Mouse (Mus musculus): ENCODE data around the gene Jazf1. TPM values are rescaled to one million over a fixed set of nuclear protein-coding genes. Genes with fewer than 3 reads are reported as not detected.

Gene Jazf1
- polyA plus RNA-seq, 1 experiment from 2014 or later, result 31.6 TPM

DNA sequence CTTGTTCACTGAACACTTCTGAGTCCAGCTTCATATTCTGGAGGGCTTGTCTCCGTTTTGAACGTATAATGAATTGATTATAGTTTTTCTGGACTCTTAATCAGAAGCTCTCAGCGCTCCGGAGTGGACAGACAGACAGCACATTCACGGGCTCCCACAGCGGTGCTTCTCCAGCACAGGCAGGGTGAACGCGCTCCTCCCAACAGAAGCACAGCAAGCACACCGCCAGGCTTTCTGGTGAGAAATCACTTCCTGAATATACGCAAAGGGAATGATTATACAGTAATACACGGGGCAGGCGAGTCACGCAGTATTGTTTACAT, 174.0 kb downstream of the Jazf1 start:
- Histone ChIP-seq H3K4me2 (peak overlapping the region; percentile 40), H3K4me3 (no peak overlapping the region), H3K27ac (replicated peaks) (peak overlapping the region; percentile 38), H3K9me3 (no peaks in the 10 kb centered on the region), H3K4me1 (replicated peaks) (peaks cover 49% of the 10 kb centered on the region), H3K9ac (0 out of 2 replicates have a peak overlapping the region, but pooled peaks have one; percentile 17), H3K27me3 (peaks cover 10% of the 10 kb centered on the region), H3K36me3 (no peaks in the 10 kb centered on the region)
- 19% methylated on average over 13 of the region's 13 CpGs for WGBS
- ATAC-seq (ENCODE audit: low read depth), result peak; percentile 46; the same call in 1 of the 2 replicates

DNA sequence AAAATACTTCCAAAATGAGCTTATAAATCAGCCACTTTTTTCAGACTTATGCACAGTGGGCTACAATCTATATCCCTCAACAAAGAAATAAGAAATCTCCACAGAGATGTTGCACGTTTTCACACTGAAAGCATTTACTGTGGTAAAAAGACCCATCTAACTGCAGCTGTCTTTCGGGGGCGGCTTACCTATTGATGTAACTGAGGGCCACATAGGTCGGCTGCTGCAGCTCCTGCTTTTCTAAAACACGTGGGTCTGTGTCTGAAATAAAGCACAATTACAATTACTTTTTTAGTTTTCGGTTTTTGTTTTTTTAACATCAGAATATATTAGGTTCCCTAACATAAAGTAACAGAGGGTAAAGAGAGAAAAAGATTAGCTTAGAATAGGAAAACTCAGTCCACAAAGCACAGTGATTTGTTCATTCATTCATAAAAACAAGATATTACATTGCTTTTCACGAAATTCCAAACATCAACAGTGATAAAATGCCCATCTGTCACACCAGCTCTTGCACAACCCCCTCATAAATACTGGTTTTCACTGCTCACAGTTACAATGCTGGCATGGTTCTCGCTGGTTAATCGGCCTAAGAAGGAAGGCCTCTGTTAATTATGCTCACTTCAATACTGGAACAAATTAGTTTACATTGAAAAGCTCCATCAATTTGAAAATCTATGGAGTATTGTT, 174.5 kb downstream of the Jazf1 start:
- Histone ChIP-seq H3K36me3 (no peaks in the 10 kb centered on the region), H3K4me1 (replicated peaks) (peaks cover 54% of the 10 kb centered on the region), H3K4me3 (no peak overlapping the region), H3K27me3 (peaks cover 15% of the 10 kb centered on the region), H3K4me2 (peak overlapping the region; percentile 40), H3K9me3 (no peaks in the 10 kb centered on the region), H3K9ac (0 out of 2 replicates have a peak overlapping the region, but pooled peaks have one; percentile 17), H3K27ac (replicated peaks) (peak overlapping the region; percentile 38; the same call in 1 of the 2 replicates)
- peak; percentile 51; the same call in 1 of the 2 replicates for ATAC-seq (ENCODE audit: low read depth)
- WGBS, result 15% methylated on average over 9 of the region's 9 CpGs

DNA sequence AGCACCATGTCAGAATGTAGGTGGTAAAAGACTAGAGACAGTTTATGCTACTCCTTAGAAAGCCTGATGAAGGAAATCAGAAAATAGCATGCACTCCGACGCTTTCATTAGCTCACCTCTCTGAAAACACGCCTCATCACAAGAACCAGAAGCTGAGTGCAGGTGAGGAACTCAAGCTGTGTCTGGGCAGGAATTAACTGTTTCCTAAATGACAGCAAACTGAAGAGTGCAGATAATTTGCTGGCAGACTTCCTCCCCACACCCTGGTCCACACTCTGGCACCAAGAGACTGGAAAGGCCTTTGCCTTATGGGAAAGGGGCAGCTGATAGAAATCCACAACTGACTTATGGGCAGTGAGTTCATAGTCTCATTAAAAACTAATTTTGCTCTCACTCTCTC, 175.5 kb downstream of the Jazf1 start:
- no peak for ATAC-seq (ENCODE audit: low read depth)
- 82% methylated on average over 3 of the region's 3 CpGs for WGBS
- H3K4me2 ChIP-seq, result no peak overlapping the region
- peaks cover 17% of the 10 kb centered on the region for H3K27me3 ChIP-seq
- no peaks in the 10 kb centered on the region for H3K9me3 ChIP-seq
- no peak overlapping the region for H3K9ac ChIP-seq
- H3K36me3 ChIP-seq, result no peaks in the 10 kb centered on the region
- no peak overlapping the region for H3K27ac ChIP-seq (replicated peaks)
- H3K4me3 ChIP-seq, result no peak overlapping the region
- peaks cover 56% of the 10 kb centered on the region for H3K4me1 ChIP-seq (replicated peaks)

DNA sequence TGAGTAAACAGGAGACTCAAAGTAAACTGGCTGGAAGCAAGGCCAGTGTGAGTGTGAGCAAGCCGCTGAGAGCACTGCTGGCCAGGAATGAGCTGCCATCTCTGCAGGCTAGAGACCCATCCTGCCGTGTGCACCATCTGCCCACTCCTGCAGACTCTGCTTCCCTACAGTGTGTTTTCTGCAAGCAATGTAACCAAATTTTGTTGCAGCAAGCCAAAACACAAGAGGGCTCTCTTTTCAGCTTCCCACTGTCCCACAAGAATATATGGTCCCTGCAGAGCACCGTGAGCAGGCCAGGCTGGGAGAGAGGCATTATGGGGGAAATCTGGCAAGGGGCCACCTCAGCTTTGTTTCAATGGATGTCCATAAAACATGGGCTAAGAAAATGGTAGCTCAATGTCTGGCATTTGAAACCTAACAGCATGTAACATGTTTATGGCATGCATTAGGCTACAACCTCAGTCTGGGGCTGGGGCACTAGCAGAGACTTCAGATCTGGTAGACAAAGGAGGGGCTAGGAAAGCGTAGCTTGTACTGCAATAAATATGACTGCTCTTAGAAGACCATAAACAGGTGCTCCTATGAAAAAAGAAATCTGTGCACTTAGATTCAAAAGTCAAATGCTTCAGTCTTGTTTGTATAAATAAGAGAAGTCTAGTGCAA, 180.8 kb downstream of the Jazf1 start:
- 19% methylated on average over 4 of the region's 4 CpGs for WGBS
- Histone ChIP-seq H3K4me1 (replicated peaks) (peaks cover 29% of the 10 kb centered on the region), H3K36me3 (no peaks in the 10 kb centered on the region), H3K4me2 (no peak overlapping the region; the same call in 1 of the 2 replicates), H3K4me3 (no peak overlapping the region), H3K9me3 (no peaks in the 10 kb centered on the region), H3K27ac (replicated peaks) (peak overlapping the region; percentile 74), H3K27me3 (peaks cover 8% of the 10 kb centered on the region), H3K9ac (no peak overlapping the region)
- peak; percentile 57; the same call in 1 of the 2 replicates for ATAC-seq (ENCODE audit: low read depth)

DNA sequence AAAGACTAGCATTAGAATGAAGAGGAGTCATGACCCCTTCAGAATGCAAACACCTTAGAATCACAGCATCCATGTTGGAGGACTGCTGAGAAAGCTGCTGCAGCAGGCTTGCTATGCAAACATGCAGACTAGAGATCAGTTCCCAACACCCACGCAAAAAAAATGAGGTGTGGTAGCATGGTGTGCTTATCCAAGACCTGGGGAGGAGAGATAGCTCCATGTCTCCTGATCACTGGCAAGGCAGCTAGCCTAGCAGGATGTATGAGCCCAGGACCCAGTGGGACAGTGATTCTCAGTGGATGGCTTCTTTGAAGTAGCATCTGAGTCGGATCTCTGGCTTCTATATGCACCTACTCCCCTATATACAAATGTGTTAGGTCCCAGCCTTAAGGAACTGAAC, 184.7 kb downstream of the Jazf1 start:
- H3K4me3 ChIP-seq, result no peak overlapping the region
- 72% methylated on average over 2 of the region's 2 CpGs for WGBS
- ATAC-seq (ENCODE audit: low read depth), result no peak
- peaks cover 15% of the 10 kb centered on the region for H3K4me1 ChIP-seq (replicated peaks)
- peaks cover 7% of the 10 kb centered on the region; the same call in 1 of the 2 replicates for H3K9me3 ChIP-seq
- no peak overlapping the region for H3K4me2 ChIP-seq
- H3K36me3 ChIP-seq, result no peaks in the 10 kb centered on the region
- no peak overlapping the region for H3K9ac ChIP-seq
- H3K27me3 ChIP-seq, result peaks cover under 1% of the 10 kb centered on the region; the same call in 1 of the 2 replicates
- no peak overlapping the region for H3K27ac ChIP-seq (replicated peaks)

DNA sequence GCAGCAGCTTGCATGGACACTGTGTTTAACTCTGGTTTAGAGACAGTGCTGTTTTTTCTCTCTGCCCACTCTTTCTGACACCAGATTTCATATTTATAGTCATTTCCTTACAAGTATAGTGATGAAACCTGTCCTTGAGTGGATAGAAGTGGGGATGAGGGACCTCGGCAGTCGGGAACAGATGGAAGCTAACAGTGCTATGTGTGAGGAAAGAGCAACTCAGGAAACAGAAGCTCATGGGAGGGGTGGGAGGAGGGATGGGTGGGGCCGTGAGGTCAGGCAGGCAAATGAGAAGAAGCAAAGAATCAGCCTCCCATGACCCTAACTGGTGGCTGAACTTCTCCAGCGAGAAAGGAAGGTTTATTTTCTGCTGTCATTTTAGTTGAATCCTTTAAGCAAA, 191.3 kb downstream of the Jazf1 start:
- Histone ChIP-seq H3K9me3 (peaks cover 11% of the 10 kb centered on the region; the same call in 1 of the 2 replicates), H3K27me3 (no peaks in the 10 kb centered on the region), H3K36me3 (no peaks in the 10 kb centered on the region), H3K9ac (no peak overlapping the region), H3K4me1 (replicated peaks) (peaks cover 3% of the 10 kb centered on the region; the same call in 1 of the 2 replicates), H3K4me3 (no peak overlapping the region), H3K27ac (replicated peaks) (no peak overlapping the region), H3K4me2 (no peak overlapping the region)
- no peak for ATAC-seq (ENCODE audit: low read depth)
- WGBS, result 45% methylated on average over 4 of the region's 4 CpGs

DNA sequence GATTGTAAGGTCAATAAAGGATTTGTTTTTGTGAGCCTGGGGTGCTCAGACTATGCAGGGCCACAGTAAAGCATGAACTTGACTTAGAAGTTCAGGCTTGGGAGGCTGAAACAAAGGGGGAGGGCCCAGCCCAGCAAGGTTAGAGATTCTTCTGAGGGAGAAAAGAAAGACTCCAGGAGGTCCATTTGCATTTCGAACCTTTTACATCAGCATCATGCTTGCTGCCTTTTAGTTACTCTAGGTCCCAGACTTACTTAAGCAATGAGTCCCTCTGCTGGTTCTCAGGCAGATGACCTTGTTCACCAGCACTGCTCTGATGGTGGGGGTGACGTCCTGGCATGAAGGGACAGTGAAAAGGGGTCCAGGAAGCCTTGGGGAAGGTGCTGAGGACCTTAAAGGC, 197.1 kb downstream of the Jazf1 start:
- no peaks in the 10 kb centered on the region for H3K36me3 ChIP-seq
- H3K27ac ChIP-seq (replicated peaks), result no peak overlapping the region
- peaks cover 2% of the 10 kb centered on the region; the same call in 1 of the 2 replicates for H3K27me3 ChIP-seq
- ATAC-seq (ENCODE audit: low read depth), result no peak
- H3K9me3 ChIP-seq, result no peaks in the 10 kb centered on the region
- no peak overlapping the region for H3K9ac ChIP-seq
- H3K4me1 ChIP-seq (replicated peaks), result peaks cover 23% of the 10 kb centered on the region
- 14% methylated on average over 2 of the region's 2 CpGs for WGBS
- H3K4me3 ChIP-seq, result no peak overlapping the region
- no peak overlapping the region for H3K4me2 ChIP-seq

DNA sequence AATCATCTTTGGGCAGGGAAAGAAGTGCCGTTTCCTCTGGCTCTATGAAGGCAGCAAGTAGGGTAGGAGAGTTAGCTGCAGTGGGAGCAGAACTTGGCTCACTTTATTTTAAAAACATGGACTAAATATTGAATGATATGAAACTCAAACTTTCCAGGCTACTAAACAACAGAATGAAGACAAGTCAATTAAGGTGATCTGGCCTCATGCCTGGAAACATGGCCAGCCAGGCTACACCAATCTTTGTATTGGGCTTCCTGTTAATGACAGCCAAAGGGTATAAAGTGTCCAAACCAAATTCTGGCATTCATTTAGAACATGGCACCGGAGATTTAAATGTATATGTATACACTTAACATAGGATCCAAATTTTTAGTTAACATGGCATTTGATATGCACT, 199.2 kb downstream of the Jazf1 start:
- Histone ChIP-seq H3K4me3 (no peak overlapping the region), H3K27me3 (peaks cover 11% of the 10 kb centered on the region; the same call in 1 of the 2 replicates), H3K9ac (no peak overlapping the region), H3K27ac (replicated peaks) (no peak overlapping the region), H3K36me3 (no peaks in the 10 kb centered on the region), H3K4me2 (no peak overlapping the region), H3K9me3 (no peaks in the 10 kb centered on the region), H3K4me1 (replicated peaks) (peaks cover 34% of the 10 kb centered on the region)
- ATAC-seq (ENCODE audit: low read depth), result no peak
- WGBS, result 84% methylated on average over 2 of the region's 2 CpGs

DNA sequence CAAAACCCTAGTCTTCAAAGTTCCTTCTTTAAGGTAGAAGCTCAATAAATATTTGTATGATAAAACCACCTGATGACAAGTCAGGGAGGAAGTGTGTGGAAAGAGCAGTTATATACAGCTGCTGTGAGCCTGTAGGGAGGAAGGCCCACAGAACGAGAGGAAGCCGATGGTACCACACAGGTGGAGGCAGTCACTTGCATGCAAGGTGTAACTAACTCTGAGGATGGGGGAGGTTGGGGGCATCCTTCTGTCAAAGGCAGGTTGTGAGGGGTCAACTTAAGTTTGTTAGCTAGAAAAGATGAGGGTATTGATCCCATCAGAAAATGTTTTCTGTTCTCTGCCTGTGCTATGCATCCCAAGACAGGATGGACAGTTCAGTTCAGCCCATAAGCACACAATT, 200.1 kb downstream of the Jazf1 start:
- no peak for ATAC-seq (ENCODE audit: low read depth)
- peaks cover 11% of the 10 kb centered on the region; the same call in 1 of the 2 replicates for H3K27me3 ChIP-seq
- no peak overlapping the region for H3K4me2 ChIP-seq
- H3K9me3 ChIP-seq, result no peaks in the 10 kb centered on the region
- no peak overlapping the region for H3K4me3 ChIP-seq
- H3K4me1 ChIP-seq (replicated peaks), result peaks cover 37% of the 10 kb centered on the region
- H3K9ac ChIP-seq, result no peak overlapping the region
- H3K27ac ChIP-seq (replicated peaks), result no peak overlapping the region
- H3K36me3 ChIP-seq, result no peaks in the 10 kb centered on the region
- WGBS, result 83% methylated on average over 2 of the region's 2 CpGs

DNA sequence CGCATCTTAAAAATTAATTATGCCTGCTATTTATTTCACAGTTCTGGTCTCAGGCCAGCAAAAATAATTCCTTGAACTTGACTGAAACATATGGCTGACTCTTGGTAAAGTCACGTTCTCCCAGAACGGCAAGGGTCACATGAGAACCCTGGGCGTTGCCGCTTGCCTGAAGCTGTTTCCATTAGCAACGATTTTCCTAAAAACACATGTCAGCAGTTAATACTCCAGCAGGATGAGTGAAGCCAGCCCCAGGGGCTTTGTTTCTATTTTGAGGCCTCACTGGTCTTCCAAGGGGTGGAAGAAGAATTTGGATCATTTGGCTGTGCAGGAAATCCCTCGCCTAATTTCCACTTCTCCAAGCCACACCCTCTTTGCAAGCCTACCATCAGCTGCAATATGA, 206.5 kb downstream of the Jazf1 start:
- no peak overlapping the region for H3K4me2 ChIP-seq
- peaks cover 11% of the 10 kb centered on the region; the same call in 1 of the 2 replicates for H3K27me3 ChIP-seq
- peaks cover 74% of the 10 kb centered on the region for H3K4me1 ChIP-seq (replicated peaks)
- H3K9ac ChIP-seq, result no peak overlapping the region
- no peaks in the 10 kb centered on the region for H3K9me3 ChIP-seq
- H3K36me3 ChIP-seq, result no peaks in the 10 kb centered on the region
- no peak for ATAC-seq (ENCODE audit: low read depth)
- no peak overlapping the region for H3K27ac ChIP-seq (replicated peaks)
- H3K4me3 ChIP-seq, result no peak overlapping the region
- WGBS, result 32% methylated on average over 7 of the region's 7 CpGs

DNA sequence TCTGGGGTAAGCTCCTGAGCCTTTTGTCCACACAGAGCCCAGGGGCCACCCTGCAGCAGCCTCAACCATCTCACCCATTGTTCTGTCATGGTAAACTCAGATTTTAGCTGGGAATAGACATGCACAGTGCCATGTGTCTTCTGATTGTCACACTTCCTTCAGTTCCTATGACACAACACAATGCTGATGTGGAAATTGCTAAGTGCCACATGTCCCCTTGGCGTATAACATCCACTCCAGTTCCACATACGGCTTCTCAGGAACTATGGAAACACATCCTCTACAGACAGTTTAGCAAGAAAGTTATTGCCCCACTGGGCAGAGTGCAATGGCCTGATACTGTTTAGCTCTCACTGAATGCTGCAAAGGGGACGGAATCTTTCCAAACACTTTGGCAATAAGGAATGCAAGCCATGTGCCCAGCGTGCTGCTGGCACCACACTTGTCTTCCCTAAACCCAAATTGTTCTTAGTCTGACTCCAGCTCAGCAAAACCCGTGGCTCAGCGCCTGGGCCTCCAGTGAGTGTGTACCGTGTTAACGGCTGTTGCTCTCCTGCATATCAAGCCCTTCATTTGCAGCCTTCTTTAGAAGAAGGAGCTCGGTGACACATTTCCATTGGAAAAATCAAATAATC, 207.1 kb downstream of the Jazf1 start:
- Histone ChIP-seq H3K4me2 (no peak overlapping the region), H3K27ac (replicated peaks) (peak overlapping the region; percentile 30; the same call in 1 of the 2 replicates), H3K9ac (no peak overlapping the region), H3K4me3 (no peak overlapping the region), H3K9me3 (no peaks in the 10 kb centered on the region), H3K27me3 (peaks cover 8% of the 10 kb centered on the region; the same call in 1 of the 2 replicates), H3K4me1 (replicated peaks) (peaks cover 80% of the 10 kb centered on the region), H3K36me3 (no peaks in the 10 kb centered on the region)
- 48% methylated on average over 9 of the region's 9 CpGs for WGBS
- no peak for ATAC-seq (ENCODE audit: low read depth)

DNA sequence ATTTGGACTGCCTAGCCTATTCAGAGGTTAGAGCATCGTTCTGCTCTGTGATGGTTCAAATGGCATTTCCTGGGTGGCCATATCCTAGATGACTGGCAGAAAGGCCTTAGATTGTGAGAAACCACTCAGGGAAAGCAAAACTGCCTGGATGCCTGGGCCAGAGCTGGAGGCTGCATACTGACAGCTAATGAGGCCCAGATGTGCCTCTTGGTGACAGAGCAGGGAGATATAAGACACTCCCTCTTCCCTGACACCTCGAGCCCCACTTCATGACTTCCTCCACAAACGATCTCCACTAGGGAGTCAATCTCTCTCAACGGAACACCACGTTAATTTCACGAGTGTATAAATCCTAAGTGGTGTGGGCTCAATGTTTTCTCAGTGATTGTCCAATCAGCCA, 207.7 kb downstream of the Jazf1 start:
- H3K9ac ChIP-seq, result no peak overlapping the region
- WGBS, result 40% methylated on average over 6 of the region's 6 CpGs
- H3K27ac ChIP-seq (replicated peaks), result no peak overlapping the region
- no peak for ATAC-seq (ENCODE audit: low read depth)
- no peak overlapping the region for H3K4me2 ChIP-seq
- H3K9me3 ChIP-seq, result no peaks in the 10 kb centered on the region
- H3K27me3 ChIP-seq, result 0 out of 2 replicates have a peak, but pooled peaks cover 3% of the 10 kb centered on the region
- H3K4me3 ChIP-seq, result no peak overlapping the region
- H3K36me3 ChIP-seq, result no peaks in the 10 kb centered on the region
- H3K4me1 ChIP-seq (replicated peaks), result peaks cover 80% of the 10 kb centered on the region

Measured in neural tube, embryonic 13.5 days (tissue).